Mouse (Mus musculus): ENCODE results near the gene Pml. TPM values are rescaled to one million over a fixed set of nuclear protein-coding genes. Genes with fewer than 3 reads are reported as not detected.
"Not testable (repeated sequence)": the region's sequence is repeated elsewhere in the genome, so short reads cannot be mapped to it uniquely, and the experiment has no call there.

The Pml gene
- polyA plus RNA-seq, 1 experiment from 2014 or later = 12.9 TPM

DNA sequence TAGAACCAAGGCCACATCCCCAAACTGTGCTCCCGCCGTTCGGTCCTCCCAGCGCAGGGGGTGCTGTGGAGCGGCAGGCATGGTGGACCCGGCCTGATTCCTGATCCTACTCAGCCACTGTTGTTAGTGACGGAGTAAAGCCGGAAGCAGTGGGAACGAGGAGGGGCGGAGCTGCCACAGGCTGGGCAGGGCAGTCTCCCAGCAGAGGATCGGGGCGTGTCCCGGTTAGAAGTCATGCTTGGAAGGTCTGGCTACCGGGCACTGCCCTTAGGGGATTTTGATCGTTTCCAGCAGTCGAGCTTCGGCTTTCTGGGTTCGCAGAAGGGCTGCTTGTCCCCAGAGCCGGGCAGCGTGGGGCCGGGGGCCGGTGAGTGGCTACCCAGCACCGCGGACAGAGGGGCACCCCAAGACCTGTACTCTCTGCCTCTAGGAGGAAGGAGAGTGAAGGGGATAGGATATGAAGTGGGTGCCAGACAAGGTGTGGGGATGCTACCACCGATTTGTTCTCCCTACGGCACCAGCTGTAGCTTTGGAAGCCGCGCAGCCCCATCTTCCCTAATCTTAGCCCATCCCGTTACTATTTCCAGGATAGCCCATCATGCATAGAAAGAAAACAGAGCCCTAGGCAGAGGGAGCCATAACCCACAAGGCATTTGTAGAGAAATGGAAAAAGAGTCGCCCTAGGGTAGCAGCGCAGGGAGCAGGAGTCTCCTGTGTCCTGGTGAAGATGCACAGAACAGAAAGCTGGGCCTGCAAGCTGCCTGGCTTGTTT lies 3.6 kb upstream of the Pml start, which contains the start of gene Stoml1:
Stoml1 (plus strand) TSS at position 132 of the 772 bp plus-strand sequence.
- Histone ChIP-seq H3K27ac (replicated peaks) (peak within 1 kb of the TSS; percentile 83), H3K4me3 (peak within 1 kb of the TSS; percentile 83), H3K9me3 (no peaks in the 10 kb centered on the region), H3K27me3 (replicated peaks) (no peaks in the 10 kb centered on the region), H3K4me1 (peaks cover 29% of the 10 kb centered on the region), H3K9ac (peak within 1 kb of the TSS; percentile 91), H3K36me3 (peaks cover 29% of the 10 kb centered on the region), H3K4me2 (peak within 1 kb of the TSS; percentile 88)
- under 1% methylated on average over 31 of the region's 31 CpGs for WGBS
- peak; percentile 90 for ATAC-seq (ENCODE audit: extremely low read depth, insufficient number of reproducible peaks, low FRiP score, low TSS enrichment)

DNA sequence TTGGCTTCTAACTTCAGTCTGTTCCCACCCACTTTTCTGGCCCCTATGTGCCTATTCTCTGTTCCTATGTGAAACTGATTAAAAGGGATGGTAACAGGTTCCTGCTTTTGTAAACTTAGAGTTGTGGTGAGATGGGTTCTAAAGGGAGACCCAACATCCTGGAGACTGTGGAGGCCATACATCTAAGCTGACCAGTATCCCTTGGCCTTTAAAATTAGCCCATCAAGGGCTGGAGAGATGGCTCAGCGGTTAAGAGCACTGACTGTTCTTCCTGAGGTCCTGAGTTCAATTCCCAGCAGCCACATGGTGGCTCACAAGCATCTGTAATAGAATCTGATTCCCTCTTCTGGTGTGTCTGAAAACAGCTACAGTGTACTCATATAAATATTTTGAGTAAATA lies 1.1 kb upstream of the Pml start:
- H3K36me3 ChIP-seq = peaks cover 14% of the 10 kb centered on the region
- H3K4me2 ChIP-seq; ATAC-seq (ENCODE audit: extremely low read depth, insufficient number of reproducible peaks, low FRiP score, low TSS enrichment); H3K4me3 ChIP-seq; H3K9me3 ChIP-seq; H3K27me3 ChIP-seq (replicated peaks): not testable (repeated sequence)
- peaks cover 53% of the 10 kb centered on the region for H3K4me1 ChIP-seq
- H3K27ac ChIP-seq (replicated peaks) = peak overlapping the region; percentile 91
- H3K9ac ChIP-seq = peak overlapping the region; percentile 93; the same call in 1 of the 2 replicates
- WGBS = 92% methylated on average over 1 of the region's 1 CpGs

DNA sequence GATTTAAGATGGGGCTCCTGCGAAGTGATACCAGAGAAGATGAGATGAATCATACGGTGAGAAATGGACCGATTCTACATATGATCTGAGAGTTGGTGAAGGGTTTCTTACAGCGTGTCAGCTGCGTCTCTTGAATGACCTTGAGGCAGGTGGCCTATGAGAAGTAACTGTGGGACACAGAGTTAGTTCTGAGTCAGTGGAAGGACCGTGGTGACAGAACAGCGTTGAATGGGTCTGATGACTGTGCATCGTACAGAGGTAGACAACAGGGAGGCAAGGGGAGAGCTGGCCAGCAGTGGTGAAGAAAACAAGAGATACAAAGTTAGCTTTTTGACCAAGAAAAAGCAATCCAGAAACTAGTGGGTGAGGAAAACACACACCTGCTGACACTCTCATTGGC lies 736 bp upstream of the Pml start:
- ATAC-seq (ENCODE audit: extremely low read depth, insufficient number of reproducible peaks, low FRiP score, low TSS enrichment) = no peak
- no peaks in the 10 kb centered on the region for H3K9me3 ChIP-seq
- H3K36me3 ChIP-seq = peaks cover 10% of the 10 kb centered on the region
- H3K4me3 ChIP-seq = peak overlapping the region; percentile 72
- peak overlapping the region; percentile 91 for H3K27ac ChIP-seq (replicated peaks)
- peak overlapping the region; percentile 86 for H3K4me2 ChIP-seq
- peak overlapping the region; percentile 93 for H3K9ac ChIP-seq
- H3K4me1 ChIP-seq = peaks cover 53% of the 10 kb centered on the region
- 63% methylated on average over 8 of the region's 8 CpGs for WGBS
- no peaks in the 10 kb centered on the region for H3K27me3 ChIP-seq (replicated peaks)

DNA sequence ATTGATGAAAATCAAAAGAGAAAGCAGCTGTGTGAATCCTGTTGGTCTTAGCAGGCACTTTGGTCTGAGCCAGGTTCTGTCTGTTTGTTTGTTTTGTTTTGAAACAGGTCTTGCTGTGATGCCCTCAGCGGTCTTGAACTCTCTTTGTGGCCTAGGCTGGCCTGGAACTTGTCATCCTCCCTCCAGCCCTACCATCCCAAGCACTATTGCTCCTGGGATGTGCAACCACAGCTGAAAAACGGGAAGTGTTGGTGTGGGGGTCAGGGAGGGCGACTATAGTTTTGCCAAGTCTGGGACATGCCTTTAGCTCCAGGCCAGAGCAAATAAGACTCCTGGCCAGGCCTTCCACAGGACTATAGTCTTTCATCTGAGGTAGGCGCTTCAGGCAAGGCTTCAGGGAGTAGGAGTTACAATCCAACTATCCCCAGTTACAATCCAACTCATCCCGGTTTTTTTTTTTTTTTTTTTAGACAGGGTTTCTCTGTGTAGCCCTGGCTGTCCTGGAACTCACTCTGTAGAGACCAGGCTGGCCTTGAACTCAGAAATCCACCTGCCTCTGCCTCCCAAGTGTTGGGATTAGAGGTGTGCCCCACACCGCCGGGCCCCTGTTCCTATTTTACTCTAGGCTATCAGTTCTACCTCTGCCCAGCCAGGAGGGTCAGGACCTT lies 706 bp downstream of the Pml start:
- 18% methylated on average over 7 of the region's 7 CpGs for WGBS
- peak overlapping the region; percentile 93 for H3K9ac ChIP-seq
- ATAC-seq (ENCODE audit: extremely low read depth, insufficient number of reproducible peaks, low FRiP score, low TSS enrichment) = no peak
- no peaks in the 10 kb centered on the region for H3K27me3 ChIP-seq (replicated peaks)
- H3K4me2 ChIP-seq = peak overlapping the region; percentile 86
- H3K27ac ChIP-seq (replicated peaks) = peak overlapping the region; percentile 91
- H3K4me1 ChIP-seq = peaks cover 59% of the 10 kb centered on the region
- peaks cover 23% of the 10 kb centered on the region for H3K36me3 ChIP-seq
- H3K9me3 ChIP-seq = no peaks in the 10 kb centered on the region
- H3K4me3 ChIP-seq = peak overlapping the region; percentile 72

DNA sequence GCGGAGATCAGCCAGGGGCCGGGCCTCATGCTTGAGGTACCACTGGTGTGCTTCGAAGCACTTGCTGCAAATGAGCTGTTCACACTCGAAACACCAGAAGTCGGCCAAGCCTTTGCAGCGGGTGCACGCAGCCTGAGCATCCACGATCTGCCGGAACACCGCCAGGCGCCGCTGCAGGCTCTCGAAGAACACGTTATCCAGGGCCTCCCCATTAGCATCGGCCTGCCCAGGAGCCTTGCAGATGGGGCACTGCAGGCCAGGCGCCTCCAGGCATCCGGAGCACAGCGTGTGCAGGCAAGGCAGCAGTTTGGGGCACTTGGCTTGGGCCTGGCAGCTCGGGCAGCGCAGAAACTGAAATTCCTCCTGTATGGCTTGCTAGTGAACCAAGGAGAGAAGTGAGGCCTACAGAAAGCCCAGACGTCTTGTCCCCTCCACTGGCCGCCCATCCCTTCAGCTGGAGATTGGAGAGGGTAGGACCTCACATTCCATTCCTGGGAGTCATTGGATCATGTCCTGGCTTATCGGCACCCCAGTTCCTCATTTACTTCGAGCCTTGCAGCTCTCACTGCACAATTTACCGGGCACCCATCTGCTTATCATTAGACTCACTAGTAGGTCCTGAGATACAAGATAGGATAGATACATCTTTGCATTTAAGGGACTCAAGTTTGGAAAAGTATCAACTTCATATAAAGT lies 2.4 kb downstream of the Pml start:
- peak overlapping the region; percentile 86 for H3K4me2 ChIP-seq
- H3K4me1 ChIP-seq = peaks cover 72% of the 10 kb centered on the region
- WGBS = 4% methylated on average over 25 of the region's 25 CpGs
- peaks cover 33% of the 10 kb centered on the region for H3K36me3 ChIP-seq
- no peaks in the 10 kb centered on the region for H3K27me3 ChIP-seq (replicated peaks)
- ATAC-seq (ENCODE audit: extremely low read depth, insufficient number of reproducible peaks, low FRiP score, low TSS enrichment) = peak; percentile 44; the same call in 1 of the 2 replicates
- peak overlapping the region; percentile 43 for H3K4me3 ChIP-seq
- H3K27ac ChIP-seq (replicated peaks) = peak overlapping the region; percentile 71
- H3K9ac ChIP-seq = peak overlapping the region; percentile 81
- no peaks in the 10 kb centered on the region for H3K9me3 ChIP-seq

DNA sequence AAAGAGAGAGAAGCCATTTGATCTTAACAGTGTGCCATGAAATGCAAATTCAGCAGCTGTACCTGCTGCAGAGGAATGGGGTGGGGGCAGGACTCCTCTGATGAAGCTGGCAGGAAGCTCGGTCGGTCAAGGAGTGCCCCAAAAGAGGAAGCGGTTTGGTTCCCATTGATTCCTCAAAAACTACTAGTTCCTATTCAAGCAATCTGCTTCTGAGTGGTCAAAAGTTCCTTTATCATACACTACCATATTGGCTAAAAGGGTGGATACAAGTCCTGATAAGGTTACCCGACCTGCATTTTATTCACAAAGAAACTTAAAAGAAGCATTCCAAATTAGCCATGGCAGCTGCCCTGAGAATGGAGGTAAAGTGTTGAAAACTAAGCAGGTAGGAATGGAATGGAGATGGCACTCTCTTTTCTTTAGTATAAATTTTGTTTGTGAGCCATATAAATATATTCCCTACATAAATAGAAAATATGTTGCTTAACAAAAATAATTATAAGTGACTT lies 3.4 kb downstream of the Pml start:
- 61% methylated on average over 4 of the region's 4 CpGs for WGBS
- peak overlapping the region; percentile 12 for H3K4me2 ChIP-seq

DNA sequence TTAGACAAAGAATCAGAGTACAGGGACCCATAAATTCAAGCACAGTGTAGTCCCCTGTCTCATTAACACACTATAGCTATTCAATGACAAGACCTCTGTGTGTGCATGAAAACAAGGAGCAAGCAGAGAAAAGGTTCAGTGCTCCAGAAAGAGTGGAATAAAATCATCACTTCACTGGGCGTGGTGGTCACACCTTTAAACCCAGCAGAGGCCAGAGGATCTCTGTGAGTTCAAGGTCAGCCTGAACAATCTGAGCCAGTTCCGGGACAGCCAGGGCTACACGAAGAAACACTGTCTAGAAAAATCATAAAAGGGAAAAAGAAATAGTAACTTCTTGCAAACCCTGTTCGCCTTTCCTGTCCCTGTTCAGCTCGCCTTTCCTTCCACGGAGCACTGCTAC lies 5.9 kb downstream of the Pml start:
- WGBS = 83% methylated on average over 6 of the region's 6 CpGs
- Histone ChIP-seq H3K27ac (replicated peaks) (no peak overlapping the region), H3K4me3 (no peak overlapping the region), H3K27me3 (replicated peaks) (no peaks in the 10 kb centered on the region), H3K9me3 (no peaks in the 10 kb centered on the region), H3K9ac (no peak overlapping the region), H3K4me2 (no peak overlapping the region), H3K4me1 (peaks cover 68% of the 10 kb centered on the region), H3K36me3 (peaks cover 39% of the 10 kb centered on the region)
- no peak for ATAC-seq (ENCODE audit: extremely low read depth, insufficient number of reproducible peaks, low FRiP score, low TSS enrichment)

More for the DNA sequence above, 3.4 kb downstream of the Pml start:
- Histone ChIP-seq H3K27me3 (replicated peaks) (no peaks in the 10 kb centered on the region), H3K27ac (replicated peaks) (no peak overlapping the region), H3K9me3 (no peaks in the 10 kb centered on the region), H3K9ac (peak overlapping the region; percentile 50), H3K4me1 (peaks cover 82% of the 10 kb centered on the region), H3K4me3 (no peak overlapping the region), H3K36me3 (peaks cover 33% of the 10 kb centered on the region)
- no peak for ATAC-seq (ENCODE audit: extremely low read depth, insufficient number of reproducible peaks, low FRiP score, low TSS enrichment)

DNA sequence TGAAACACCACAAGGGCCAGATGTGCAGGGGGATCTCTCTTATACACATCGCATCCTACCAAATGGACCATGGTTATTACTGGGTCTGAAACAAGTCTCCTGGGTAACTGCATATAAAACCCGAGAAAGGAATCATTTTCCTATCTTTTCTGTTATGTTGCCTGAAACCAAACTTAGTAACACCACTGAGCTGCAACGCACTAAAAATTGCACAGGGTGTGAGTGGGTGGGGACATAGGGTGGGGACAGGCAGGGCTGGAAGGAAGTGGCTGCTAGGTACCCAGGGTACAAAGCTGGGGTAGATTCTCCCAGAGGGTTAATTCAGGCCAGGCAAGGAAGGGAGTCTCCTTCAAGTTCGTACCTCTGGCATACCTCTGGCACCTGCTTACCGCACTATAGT lies 6.9 kb downstream of the Pml start:
- Histone ChIP-seq H3K4me3 (no peak overlapping the region), H3K4me1 (peaks cover 58% of the 10 kb centered on the region), H3K9ac (no peak overlapping the region), H3K36me3 (peaks cover 39% of the 10 kb centered on the region), H3K9me3 (no peaks in the 10 kb centered on the region), H3K27me3 (replicated peaks) (no peaks in the 10 kb centered on the region), H3K27ac (replicated peaks) (peak overlapping the region; percentile 76), H3K4me2 (no peak overlapping the region)
- 67% methylated on average over 5 of the region's 5 CpGs for WGBS
- ATAC-seq (ENCODE audit: extremely low read depth, insufficient number of reproducible peaks, low FRiP score, low TSS enrichment) = no peak

DNA sequence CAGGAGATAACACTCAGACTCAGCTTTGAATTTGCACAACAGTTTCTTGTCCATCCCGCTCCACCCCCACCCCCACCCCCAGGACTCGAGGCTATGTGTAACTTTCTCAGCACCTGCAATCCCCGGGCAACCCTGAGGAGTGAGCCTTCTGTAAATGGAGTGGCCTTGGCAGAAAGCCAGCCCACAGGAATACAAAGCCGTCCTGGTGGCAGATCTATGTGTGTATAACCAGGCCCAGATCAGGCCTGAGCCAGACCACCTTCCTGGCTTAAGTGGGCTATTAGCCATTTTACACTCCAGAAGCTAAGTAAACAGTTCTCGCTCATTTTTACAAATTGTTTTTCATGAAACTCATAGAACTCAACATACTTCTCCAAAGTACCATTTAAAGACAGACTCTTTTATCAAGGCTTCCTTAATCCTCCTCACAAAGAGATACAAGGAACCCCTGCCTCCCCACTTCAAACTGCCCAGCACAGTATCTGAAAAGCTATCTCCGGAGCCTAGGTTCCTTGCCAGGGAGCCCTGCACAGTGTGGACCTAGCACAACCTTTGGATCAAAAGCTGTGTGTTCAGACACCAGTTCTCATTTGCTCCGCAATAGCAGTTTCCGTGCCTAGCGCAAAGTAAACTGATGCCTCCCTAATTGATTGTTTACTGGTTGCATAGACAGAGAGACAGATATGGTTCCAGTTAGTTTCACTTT lies 7.7 kb downstream of the Pml start:
- Histone ChIP-seq H3K4me1 (peaks cover 51% of the 10 kb centered on the region), H3K9ac (peak overlapping the region; percentile 55; the same call in 1 of the 2 replicates), H3K27me3 (replicated peaks) (no peaks in the 10 kb centered on the region), H3K9me3 (no peaks in the 10 kb centered on the region), H3K27ac (replicated peaks) (peak overlapping the region; percentile 76), H3K4me2 (peak overlapping the region; percentile 34), H3K36me3 (peaks cover 42% of the 10 kb centered on the region), H3K4me3 (no peak overlapping the region)
- WGBS = 41% methylated on average over 9 of the region's 9 CpGs
- peak; percentile 42; the same call in 1 of the 2 replicates for ATAC-seq (ENCODE audit: extremely low read depth, insufficient number of reproducible peaks, low FRiP score, low TSS enrichment)

DNA sequence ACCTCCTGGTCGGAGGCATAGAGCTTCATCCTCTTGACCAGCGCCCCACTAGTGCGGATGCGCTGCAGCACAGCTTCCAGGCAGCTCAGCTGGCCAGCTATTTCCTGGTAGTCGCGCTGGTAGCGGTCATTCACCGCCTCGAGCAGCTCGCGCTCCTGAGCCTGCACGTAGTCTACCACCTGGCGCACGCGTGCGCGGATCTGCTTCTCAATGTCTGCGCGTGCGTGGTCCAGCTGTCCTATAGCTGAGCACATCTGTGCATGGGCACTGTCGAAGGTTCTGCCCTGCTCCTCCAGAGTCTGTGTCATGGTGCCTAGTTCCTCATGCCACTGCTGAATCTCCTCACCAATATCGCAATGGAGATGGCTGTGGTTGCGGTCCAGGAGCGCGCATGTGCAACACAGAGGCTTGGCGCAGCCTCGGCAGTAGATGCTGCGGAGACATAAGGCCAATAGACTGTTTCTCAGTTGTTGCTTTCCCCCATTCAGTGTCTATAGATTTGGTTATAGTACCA lies 15.0 kb downstream of the Pml start:
- no peaks in the 10 kb centered on the region for H3K27me3 ChIP-seq (replicated peaks)
- peaks cover 56% of the 10 kb centered on the region for H3K36me3 ChIP-seq
- no peak overlapping the region for H3K4me3 ChIP-seq
- no peak overlapping the region for H3K4me2 ChIP-seq
- no peak overlapping the region for H3K27ac ChIP-seq (replicated peaks)
- WGBS = 93% methylated on average over 28 of the region's 28 CpGs
- no peak overlapping the region for H3K9ac ChIP-seq
- H3K9me3 ChIP-seq = no peaks in the 10 kb centered on the region
- peaks cover 17% of the 10 kb centered on the region for H3K4me1 ChIP-seq
- ATAC-seq (ENCODE audit: extremely low read depth, insufficient number of reproducible peaks, low FRiP score, low TSS enrichment) = no peak; the same call in 1 of the 2 replicates
